Mouse (Mus musculus) CD4-positive naive resting alpha-beta T cell, adult 57 days (primary cell): ENCODE data around the gene Serpina9. TPM values are rescaled to one million over a fixed set of nuclear protein-coding genes. Genes with fewer than 3 reads are reported as not detected.

Experiments used
- total RNA-seq: library from RNA; stranded (reverse); gene quantifications from one replicate; pipeline ENCODE4 v1.2.4, GENCODE M21; 2023

Gene Serpina9
- not detected for total RNA-seq

DNA sequence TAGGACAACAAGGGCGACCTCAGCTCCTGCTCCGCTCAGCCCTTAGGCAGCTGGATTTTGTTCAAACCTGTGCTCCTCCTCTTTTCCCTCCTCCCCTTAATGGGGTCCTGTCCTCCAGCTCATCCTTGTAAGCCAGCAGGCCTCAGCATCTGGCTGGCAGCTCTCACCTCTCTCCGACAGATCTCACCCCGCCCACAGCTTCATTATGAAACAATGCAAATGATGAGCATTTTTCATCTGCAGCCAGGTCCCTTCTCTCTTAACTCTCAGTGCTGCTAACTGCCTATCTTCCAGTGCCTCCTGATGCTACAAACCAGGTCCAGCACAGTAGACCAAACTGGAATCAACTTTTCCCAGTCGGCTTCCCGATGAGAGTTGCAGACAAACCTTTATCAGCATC, at the start of gene Serpina9:
TSS of gene Serpina9 (minus strand) at position 136 of the 400 bp plus-strand sequence.

DNA sequence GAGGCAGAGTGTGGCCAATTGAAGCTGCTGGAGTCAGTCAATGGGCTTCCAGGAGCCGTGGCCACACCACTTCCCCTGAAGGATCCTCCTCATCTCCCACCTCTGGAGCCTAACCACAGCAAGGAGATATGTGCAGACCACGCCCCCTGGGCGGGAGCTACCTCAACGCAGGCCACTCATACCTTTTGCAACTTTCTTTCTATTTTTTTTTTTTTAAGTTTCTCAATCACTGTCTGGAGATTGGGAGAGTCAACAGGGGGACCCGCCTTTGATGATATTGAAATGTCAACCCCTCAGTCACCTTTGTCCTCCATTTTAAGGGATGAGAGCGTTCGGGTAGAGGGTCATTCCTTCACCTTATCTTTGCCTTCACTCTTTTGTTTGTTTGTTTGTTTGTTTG, 30.8 kb upstream of the Serpina9 start, which contains the start of gene Serpina12:
TSS of gene Serpina12 (minus strand) at position 101 of the 400 bp plus-strand sequence.

DNA sequence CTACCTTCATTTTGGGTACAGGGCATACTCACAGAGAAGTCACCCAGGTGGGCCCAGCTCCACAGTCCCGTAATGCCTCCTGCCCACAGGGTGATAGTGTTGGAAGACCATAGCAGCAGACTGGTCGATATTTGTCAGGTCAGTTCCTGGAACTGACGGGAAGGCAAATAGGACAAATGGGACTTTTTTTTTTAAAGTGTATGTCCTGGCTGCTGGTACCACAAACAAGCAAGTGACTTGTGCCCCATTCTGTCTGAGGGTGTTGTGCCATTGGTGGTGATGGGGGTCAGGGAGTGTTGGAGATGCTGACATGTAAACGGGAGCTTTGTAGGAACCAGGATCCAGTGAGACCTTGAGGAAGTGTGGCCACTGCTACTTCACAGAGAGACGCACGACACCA, 23.7 kb downstream of the Serpina9 start, which contains the start of gene Serpina11:
TSS of gene Serpina11 (minus strand) at position 101 of the 400 bp plus-strand sequence.

DNA sequence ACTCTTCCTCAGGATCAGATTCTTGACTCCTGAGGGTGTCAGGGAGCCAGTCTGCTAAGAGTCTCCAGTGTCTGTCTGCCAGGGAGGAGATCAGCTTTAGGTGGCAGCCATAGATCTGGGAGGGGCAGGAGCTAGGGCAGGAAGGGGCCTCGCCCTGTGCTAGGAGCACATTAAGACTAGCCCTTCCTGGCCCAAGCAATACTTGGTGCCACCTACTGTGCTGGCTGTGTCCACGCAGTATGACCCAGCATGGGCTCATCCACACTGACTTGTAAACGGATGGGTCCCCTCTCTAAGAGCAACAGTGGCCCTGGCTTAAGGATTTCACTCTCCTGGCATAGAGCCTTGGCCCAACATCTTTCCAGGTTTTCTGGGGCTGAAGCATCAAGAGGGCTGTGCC, 54.8 kb downstream of the Serpina9 start, which contains the start of gene Serpina1e:
TSS of gene Serpina1e (minus strand) at position 178 of the 400 bp plus-strand sequence.

Other genes with a start within 250 kb of the Serpina9 start
- gene Serpina1d, start 240.2 kb downstream of the Serpina9 start, total RNA-seq: not detected
- gene Serpina1b, start 183.4 kb downstream of the Serpina9 start, total RNA-seq: not detected
- gene Serpina1a, start 150.2 kb downstream of the Serpina9 start, total RNA-seq: not detected
- gene Serpina1c, start 108.9 kb downstream of the Serpina9 start, total RNA-seq: not detected
- gene Serpina1e, start 54.8 kb downstream of the Serpina9 start, total RNA-seq: not detected
- gene Serpina11, start 23.8 kb downstream of the Serpina9 start, total RNA-seq: not detected
- gene Serpina12, start 30.7 kb upstream of the Serpina9 start, total RNA-seq: not detected
- gene Serpina5, start 87.4 kb upstream of the Serpina9 start, total RNA-seq: not detected
- gene Serpina3a, start 99.0 kb upstream of the Serpina9 start, total RNA-seq: not detected
- not detected for gene Serpina3b, start 114.2 kb upstream of the Serpina9 start, total RNA-seq
- gene Serpina3c, start 140.1 kb upstream of the Serpina9 start, total RNA-seq: not detected
- 0.65 TPM for gene Serpina3f, start 200.8 kb upstream of the Serpina9 start, total RNA-seq
- 10.6 TPM for gene Serpina3g, start 222.5 kb upstream of the Serpina9 start, total RNA-seq
- gene Serpina3i, start 249.4 kb upstream of the Serpina9 start, total RNA-seq: not detected